Mouse (Mus musculus) G1E (cell line): Measurements from ENCODE around the gene Ascl3. TPM values are rescaled to one million over a fixed set of nuclear protein-coding genes. Genes with fewer than 3 reads are reported as not detected.

Experiments
- ATAC-seq: 2 replicates; pipeline ENCODE4 v1.8.0; 2016; ENCODE audit warnings: mild to moderate bottlenecking; ENCODE audit not compliant: insufficient number of reproducible peaks, poor library complexity, low FRiP score, severe bottlenecking; ENCODE audit errors: extremely low read depth
- DNase-seq: peaks from one replicate; pipeline ENCODE4 v3.0.0; 2012; ENCODE audit warnings: low spot score
- H3K27me3 ChIP-seq: 2 replicates; pipeline ENCODE4 v1.6.1; 2012; ENCODE audit warnings: mild to moderate bottlenecking, low read length, inconsistent platforms; ENCODE audit not compliant: insufficient read depth
- H3K36me3 ChIP-seq: replicated peaks from 2 replicates; pipeline ENCODE3; 2012; ENCODE audit warnings: mild to moderate bottlenecking, inconsistent platforms
- H3K4me1 ChIP-seq: 2 replicates; pipeline ENCODE4 v1.6.1; 2012; ENCODE audit warnings: low read depth, low read length, inconsistent platforms, mixed read lengths; ENCODE audit not compliant: insufficient read depth
- H3K4me3 ChIP-seq: 2 replicates; pipeline ENCODE4 v1.5.1; 2012; ENCODE audit warnings: low read depth, mild to moderate bottlenecking, inconsistent platforms, low read length, moderate library complexity, mixed read lengths
- H3K9me3 ChIP-seq: replicated peaks from 2 replicates; pipeline ENCODE4 v1.6.1; 2012; ENCODE audit warnings: inconsistent platforms
- CTCF ChIP-seq: IDR thresholded peaks from 2 replicates; pipeline ENCODE4 v1.5.1; 2012; ENCODE audit warnings: low read depth, low read length, inconsistent platforms, mixed read lengths
- GATA1 ChIP-seq: IDR thresholded peaks from 2 replicates; pipeline ENCODE4 v1.6.1; 2012; ENCODE audit warnings: borderline replicate concordance, low read length, inconsistent platforms, mixed read lengths
- GATA2 ChIP-seq: IDR thresholded peaks from 2 replicates; pipeline ENCODE4 v1.6.1; 2012; ENCODE audit warnings: low read depth, low read length, inconsistent platforms, borderline replicate concordance
- POLR2AphosphoS5 ChIP-seq: IDR thresholded peaks from 2 replicates; pipeline ENCODE4 v1.6.1; 2012; ENCODE audit warnings: low read depth, low read length, inconsistent platforms; ENCODE audit not compliant: insufficient replicate concordance
- TAL1 ChIP-seq: conservative IDR thresholded peaks from 2 replicates; pipeline ENCODE4 v1.6.1; 2012; ENCODE audit warnings: low read depth, low read length, inconsistent platforms, mixed read lengths
- polyA plus RNA-seq: library from polyadenylated mRNA; stranded (reverse); fragments of >175 nt; gene quantifications from 2 replicates; pipeline ENCODE4 v1.2.3, GENCODE M21; 2012
- total RNA-seq, 2 experiments: library from RNA; stranded (forward) in 1 of 2; stranded (reverse) in 1 of 2; fragments of 200-1000 nt in 1 of 2; fragments of >200 nt in 1 of 2; fragmentation: Nextera tagmentation in 1 of 2; gene quantifications; 2 replicates each; pipeline ENCODE4 v1.2.3; 2014 to 2017

Ascl3 gene
- total and polyA plus RNA-seq, 3 experiments: not detected

- peaks cover 50% of the 10 kb centered on the region for H3K36me3 ChIP-seq
- H3K27me3 ChIP-seq: peaks cover 10% of the 10 kb centered on the region
- H3K4me1 ChIP-seq: no peaks in the 10 kb centered on the region; the same call in 1 of the 2 replicates
- ATAC-seq (no peak), DNase-seq (no peak)
- no peaks in the 10 kb centered on the region for H3K9me3 ChIP-seq
- H3K4me3 ChIP-seq: no peak overlapping the region
- no peak for TF ChIP-seq POLR2AphosphoS5
Observed at GRCm38 (mm10) chr7:109713434-109713982, 18.0 kb downstream of the Ascl3 start.

GRCm38 (mm10) chr7:109712198-109712597, 19.3 kb downstream of the Ascl3 start:
- Histone ChIP-seq H3K27me3 (peaks cover 4% of the 10 kb centered on the region; the same call in 1 of the 2 replicates), H3K4me1 (peaks cover 4% of the 10 kb centered on the region), H3K4me3 (no peak overlapping the region), H3K36me3 (peaks cover 63% of the 10 kb centered on the region), H3K9me3 (no peaks in the 10 kb centered on the region)
- TF ChIP-seq POLR2AphosphoS5: no peak
- no peak for TF ChIP-seq CTCF
- no peak for TF ChIP-seq GATA1
- no peak for TF ChIP-seq TAL1
- no peak for TF ChIP-seq GATA2
- ATAC-seq (no peak), DNase-seq (no peak)

- ATAC-seq (no peak), DNase-seq (no peak)
- no peaks in the 10 kb centered on the region; the same call in 1 of the 2 replicates for H3K27me3 ChIP-seq
- H3K4me1 ChIP-seq: peaks cover 12% of the 10 kb centered on the region
- no peaks in the 10 kb centered on the region for H3K9me3 ChIP-seq
- TF ChIP-seq POLR2AphosphoS5: no peak
- TF ChIP-seq TAL1: no peak
- no peak for TF ChIP-seq GATA2
- no peak for TF ChIP-seq GATA1
- no peak for TF ChIP-seq CTCF
- H3K36me3 ChIP-seq: peaks cover 73% of the 10 kb centered on the region
- no peak overlapping the region for H3K4me3 ChIP-seq
Observed at GRCm38 (mm10) chr7:109710069-109710468, 21.5 kb downstream of the Ascl3 start.

- Histone ChIP-seq H3K27me3 (peaks cover under 1% of the 10 kb centered on the region; the same call in 1 of the 2 replicates), H3K4me3 (no peak overlapping the region), H3K4me1 (peaks cover 18% of the 10 kb centered on the region), H3K36me3 (peaks cover 73% of the 10 kb centered on the region), H3K9me3 (no peaks in the 10 kb centered on the region)
- no peak for DNase-seq
- no peak for ATAC-seq
- TF ChIP-seq GATA1: no peak
Observed at GRCm38 (mm10) chr7:109708961-109709382, 22.6 kb downstream of the Ascl3 start.

GRCm38 (mm10) chr7:109707023-109707785, 24.3 kb downstream of the Ascl3 start:
- Histone ChIP-seq H3K4me3 (no peak overlapping the region), H3K4me1 (peaks cover 28% of the 10 kb centered on the region), H3K27me3 (peaks cover 13% of the 10 kb centered on the region; the same call in 1 of the 2 replicates), H3K36me3 (peaks cover 59% of the 10 kb centered on the region), H3K9me3 (peaks cover 7% of the 10 kb centered on the region)
- peak; percentile 32; the same call in 1 of the 2 replicates for ATAC-seq
- no peak for TF ChIP-seq POLR2AphosphoS5
- no peak for TF ChIP-seq GATA1
- TF ChIP-seq TAL1: no peak
- TF ChIP-seq GATA2: no peak
- 0 out of 2 replicates have a peak, but pooled peaks have one; percentile 5 for TF ChIP-seq CTCF
- peak; percentile 24 for DNase-seq

- peaks cover 7% of the 10 kb centered on the region for H3K9me3 ChIP-seq
- H3K36me3 ChIP-seq: peaks cover 32% of the 10 kb centered on the region
- peak overlapping the region; percentile 77 for H3K4me3 ChIP-seq
- DNase-seq (no peak), ATAC-seq (no peak)
- TF ChIP-seq TAL1 (no peak), CTCF (no peak), POLR2AphosphoS5 (no peak), GATA1 (no peak), GATA2 (no peak)
- H3K4me1 ChIP-seq: peaks cover 28% of the 10 kb centered on the region
- peaks cover 13% of the 10 kb centered on the region; the same call in 1 of the 2 replicates for H3K27me3 ChIP-seq
Observed at GRCm38 (mm10) chr7:109704461-109704860, 27.1 kb downstream of the Ascl3 start.
